Mouse (Mus musculus): ENCODE data around the gene Coro2b. TPM values are rescaled to one million over a fixed set of nuclear protein-coding genes. Genes with fewer than 3 reads are reported as not detected.

The Coro2b gene
- total RNA-seq, 4 experiments from 2014 or later = 12.4 to 20.2 (median 18.2) TPM

DNA sequence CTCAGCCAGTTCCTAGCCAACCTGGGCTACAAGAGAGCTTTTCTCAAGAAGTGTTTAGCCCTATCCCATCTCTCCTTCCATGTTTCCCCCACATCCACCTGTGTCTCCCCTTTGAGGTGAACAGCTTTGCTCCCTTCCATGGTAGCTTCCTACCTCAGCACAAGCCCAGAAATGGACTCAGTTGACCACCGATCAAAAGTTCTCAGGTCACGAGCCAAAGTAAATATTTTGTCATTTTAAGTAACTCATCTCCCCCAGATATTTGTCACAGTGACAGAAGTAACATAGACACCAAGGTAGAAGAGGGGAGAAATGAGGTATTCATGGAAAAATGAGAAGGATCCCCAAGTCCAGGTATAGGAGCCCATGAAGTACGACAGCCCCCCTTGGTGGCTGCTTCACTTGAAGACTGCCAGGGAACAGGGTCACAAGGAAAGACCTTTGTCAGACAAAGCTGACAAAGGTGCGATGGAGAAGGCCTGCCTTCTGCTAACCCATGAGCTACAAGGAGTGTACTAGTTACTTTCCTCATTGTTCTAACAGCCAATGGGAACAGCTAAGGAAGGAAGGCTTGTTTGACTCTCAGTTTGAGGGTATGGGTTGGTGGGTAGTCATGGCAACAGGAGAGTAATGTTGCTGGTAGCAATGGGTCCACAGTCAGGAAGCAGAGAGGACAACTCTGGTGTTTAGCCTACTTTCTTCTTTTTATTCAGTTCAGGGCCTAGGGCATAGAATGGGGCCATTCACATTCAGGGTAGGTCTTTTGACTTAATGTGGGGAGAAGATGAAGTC is 150.9 kb downstream of the Coro2b start:
- no peak for DNase-seq

DNA sequence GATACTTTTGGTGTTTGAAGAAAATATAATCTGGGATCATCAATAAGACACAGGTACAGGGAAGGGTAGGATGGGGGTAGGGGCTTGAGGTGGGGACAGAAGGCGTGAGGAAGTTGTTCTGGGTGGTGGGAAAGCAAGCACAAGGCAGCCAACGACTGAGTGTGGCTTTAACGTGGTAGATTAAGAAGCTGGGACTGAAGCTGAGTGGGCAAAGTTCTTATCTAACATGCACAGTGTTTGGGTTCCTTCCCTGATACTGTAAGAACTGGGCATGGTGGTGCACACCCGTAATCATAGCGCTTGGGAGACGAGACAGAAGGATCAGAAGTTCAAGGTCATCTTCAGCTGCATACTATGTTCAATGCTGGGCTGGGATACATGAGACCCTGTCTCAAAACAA is 151.8 kb downstream of the Coro2b start:
- no peak for DNase-seq

DNA sequence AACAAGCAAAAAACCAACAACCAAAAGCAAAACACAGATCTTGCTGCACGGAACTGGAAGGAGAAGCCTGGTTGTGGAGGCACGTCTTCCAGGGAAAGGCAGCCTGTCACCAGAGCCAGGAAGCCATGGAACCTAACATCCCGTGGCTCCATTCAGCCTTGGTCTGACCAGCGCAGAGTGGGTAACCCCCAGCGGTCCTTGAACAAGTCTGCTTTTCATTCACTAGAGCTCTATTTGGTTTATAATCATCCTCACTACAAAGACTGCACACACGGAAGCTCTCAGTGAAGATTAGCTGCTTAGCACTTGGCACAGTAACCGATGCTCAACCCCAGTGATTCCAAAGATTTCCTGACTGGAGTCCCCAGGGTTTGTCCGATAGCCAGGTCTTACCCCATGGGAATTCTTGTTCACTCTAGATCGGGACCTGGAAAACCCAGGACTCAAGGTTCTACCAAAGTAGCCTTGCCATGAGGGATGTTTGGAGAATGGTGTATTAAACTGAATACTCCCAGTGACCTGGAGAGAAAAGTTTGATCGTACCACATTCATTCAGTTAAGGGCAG is 154.2 kb downstream of the Coro2b start:
- no peak for DNase-seq

DNA sequence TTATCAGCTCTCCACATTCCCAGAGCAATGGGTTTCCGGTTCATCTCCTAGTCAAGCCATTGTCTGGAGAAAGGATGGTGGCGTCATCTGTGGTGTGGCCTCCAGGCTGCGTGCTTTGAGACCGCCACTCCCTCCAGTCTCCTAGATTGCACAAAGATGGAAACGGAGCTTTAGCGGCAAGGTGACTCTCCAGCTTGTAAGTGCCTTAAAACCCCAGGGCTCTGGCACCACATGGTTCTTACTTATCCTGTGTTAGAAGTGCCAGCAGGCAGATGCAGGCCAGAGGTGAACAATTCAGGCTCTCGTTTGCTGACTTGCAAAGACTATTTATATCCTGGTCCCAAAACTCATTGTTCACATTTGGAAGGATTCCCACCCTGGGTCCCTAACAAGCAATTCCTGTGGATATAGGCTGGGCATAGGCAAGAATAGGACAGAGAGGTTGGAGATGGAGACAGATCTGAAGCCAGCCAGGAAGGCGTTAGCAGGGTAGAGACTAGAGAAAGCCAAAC is 155.4 kb downstream of the Coro2b start:
- no peak for DNase-seq

DNA sequence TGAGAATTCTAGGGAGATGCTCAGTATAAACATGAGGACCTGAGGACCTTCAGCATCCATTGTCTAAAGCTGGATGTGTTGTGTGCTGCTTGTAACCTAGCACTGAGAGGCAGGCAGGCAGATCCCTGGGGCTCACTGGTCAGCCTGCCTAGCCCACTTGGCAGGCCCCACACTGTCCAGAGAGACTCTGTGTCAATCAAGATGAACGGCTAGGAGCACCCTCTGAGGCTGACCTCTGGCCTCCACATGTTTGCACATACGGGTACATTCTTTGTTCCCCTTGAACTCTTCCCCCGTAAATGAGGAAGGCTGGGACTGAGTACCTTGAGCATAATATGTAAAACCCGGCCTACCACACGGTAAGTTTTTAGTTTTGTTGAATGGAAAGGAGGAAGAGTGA is 156.5 kb downstream of the Coro2b start:
- DNase-seq = no peak

DNA sequence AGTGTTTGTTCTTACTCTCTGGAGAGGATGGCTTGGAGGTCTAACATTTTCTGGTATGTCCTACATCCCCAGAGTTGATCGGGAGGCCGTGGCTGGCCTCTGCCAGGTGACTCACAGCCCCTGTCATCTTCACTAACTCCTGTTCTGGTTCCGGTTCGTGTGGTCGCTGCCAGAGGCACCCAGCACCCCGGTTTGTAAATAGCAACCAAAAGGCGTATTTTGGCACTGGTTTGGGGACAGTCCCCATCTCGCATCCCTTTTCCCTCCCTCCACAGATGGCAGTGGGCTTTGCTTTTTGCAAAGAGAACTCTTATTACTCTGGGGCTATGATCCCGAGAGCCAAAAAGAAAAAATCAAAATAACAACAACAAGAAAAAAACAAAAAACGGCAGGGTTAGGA is 158.9 kb downstream of the Coro2b start:
- no peak for DNase-seq

DNA sequence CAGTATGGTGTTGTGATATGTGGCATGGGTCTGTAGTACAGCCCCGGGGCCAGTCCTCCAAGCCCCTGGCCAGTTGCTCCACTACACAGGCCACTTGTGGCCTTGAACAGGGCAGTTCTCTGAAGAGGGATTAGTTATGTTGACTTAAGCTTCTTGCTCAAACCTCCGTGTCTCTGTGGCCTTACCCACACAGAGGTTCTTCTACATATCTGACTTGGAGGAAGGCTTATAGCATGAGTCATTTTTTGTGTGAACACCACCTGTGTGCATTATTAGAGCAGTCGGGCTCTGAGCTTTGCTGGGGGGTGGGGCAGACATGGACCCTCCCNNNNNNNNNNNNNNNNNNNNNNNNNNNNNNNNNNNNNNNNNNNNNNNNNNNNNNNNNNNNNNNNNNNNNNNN is 162.6 kb downstream of the Coro2b start:
- DNase-seq = no peak

DNA sequence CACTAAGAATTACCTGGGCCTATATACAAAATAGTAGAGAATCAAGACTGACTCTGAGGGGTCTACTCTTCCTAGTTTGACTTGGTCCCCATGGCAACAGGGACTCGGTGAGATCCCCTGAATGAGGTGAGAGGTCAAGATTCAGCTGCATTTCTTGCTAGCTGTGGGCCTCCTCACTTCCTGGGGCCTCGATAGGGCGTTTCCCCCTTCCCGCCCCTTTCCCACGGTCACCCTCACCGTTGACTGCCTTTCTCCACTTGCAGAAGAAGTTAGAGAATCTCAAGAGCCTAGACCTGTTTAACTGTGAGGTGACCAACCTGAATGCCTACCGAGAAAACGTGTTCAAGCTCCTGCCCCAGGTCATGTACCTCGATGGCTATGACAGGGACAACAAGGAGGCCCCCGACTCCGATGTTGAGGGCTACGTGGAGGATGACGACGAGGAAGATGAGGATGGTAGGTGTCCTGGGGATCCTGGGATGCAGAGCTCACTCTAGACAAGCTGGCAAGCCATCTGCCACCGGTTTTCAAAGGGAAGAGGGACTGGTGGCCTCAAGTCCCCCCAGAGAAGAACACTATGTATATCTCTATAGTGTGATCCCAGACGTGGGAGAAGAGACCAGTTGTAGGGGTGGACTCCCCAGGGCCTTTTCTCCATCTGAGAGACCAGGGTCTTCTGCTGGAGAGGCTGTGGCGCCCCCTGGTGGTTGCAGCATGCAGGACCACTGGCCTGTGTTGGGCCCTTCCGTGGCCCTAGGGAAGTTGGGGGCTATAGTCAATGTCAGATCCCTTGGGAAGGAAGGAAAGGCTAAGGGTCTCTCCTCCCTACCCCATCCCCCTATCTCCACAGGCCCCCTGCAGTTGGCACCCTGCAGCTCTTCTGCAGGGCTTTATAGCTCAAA is 163.4 kb downstream of the Coro2b start:
- DNase-seq = no peak

DNA sequence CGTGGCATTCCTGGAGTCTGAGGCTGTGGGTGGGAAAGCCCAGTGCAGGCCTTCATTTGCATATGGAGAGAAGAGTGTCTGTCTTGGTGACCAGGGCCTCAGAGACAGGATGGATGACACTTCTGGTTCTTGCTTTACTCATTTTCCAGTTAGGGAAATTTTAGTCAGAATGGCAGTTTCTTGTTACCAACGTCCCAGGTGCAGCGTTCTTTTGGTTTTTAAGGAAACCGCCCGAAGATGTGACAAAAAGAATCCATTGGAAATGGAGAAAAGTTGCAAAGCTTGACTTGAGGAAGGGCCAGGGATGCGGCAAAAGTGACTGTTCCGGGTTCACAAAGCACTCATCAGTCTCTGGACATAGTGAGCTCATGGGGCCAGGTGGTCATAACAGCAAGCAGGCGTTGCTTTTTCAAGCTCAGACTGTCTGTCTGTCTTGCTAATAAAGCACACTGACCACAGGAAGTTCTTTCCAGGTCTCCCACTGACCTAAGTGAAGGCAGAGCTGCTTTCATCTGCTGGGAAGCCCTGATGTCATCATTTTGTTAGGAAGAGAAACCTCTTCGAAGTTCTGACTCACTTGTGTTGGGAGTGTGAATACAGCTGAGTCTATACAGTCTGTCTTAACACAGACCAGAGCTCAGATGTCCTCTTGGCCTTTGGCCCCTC is 164.2 kb downstream of the Coro2b start:
- DNase-seq = no peak

DNA sequence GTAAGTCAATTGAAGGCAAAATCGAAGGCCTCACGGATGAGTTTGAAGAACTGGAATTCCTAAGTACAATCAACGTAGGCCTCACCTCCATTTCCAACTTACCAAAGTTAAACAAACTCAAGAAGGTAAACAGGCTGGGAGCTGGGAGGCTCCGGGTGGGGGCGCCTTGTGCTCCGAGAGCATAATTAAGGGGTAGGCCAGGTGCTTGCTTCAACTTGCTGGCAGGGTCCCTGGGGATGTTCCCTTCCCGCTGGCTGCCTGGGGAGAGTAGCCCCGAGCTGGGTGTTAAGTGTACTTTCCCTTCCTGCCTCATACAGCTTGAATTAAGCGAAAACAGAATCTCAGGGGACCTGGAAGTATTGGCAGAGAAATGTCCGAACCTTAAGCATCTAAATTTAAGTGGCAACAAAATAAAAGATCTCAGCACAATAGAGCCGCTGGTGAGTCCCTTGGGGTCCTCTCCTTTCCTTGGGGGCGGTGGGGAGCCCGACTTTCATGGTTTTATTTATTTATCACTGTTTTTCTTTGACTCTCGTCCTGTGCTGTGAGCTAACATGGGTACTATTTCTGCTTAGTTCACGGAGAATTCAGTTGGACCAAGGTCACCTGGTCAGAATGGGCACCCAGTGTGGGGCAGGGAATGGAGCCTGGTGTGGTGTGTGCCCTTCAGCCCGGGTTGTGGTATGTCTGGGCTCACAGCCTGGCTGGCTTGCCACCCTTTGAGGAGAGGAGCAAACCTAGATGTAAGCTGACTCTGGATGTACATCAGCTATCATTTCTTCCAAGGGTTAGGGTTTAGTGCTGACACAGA is 164.9 kb downstream of the Coro2b start:
- no peak for DNase-seq

DNA sequence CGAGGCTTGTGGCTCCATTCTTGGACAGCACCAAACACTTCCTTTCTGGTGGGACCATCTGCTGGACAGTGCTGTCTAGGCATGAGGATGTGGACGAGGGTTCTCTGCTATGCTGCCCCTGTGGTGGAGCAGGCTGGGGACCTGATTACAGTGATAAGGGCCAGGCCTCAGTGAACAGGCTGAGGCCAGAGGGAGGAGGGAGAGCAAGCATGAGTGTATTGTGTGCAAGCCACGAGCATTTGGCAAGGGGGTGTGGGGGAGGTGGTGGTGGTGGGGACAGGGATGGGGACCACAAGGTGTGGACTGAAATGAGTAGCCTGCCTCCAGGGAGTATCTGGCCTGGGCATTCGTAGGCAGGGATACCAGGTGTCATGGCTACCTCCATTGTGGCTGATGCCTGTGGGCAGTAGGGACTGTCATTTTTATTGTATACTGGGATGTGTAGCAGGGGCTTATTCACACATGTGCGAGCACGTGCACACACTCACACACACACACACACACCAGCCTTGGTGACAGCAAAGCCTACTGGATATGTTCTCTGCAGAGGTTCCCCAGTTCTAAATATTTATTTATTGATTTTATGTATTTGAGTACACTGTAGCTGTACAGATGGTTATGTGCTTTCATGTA is 166.1 kb downstream of the Coro2b start:
- no peak for DNase-seq

DNA sequence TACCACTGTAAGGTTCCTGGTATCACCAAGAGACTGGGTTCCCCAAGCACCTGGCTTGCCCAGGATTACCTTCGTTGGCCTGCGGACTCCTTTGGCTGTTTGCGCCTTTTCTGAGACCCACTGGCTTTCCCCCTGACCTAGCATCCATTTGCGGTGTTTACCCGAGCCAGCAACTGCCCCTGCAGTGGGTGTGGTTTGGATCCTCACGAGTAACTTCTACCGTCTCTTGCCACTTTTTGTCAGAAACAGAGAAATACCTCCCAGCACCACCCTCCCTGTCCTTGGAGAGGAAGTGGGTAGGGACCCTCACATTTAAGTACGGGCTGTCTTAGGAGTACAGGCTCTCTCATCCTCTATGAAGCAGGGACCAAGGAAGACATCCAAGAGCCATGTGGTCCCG is 166.7 kb downstream of the Coro2b start:
- DNase-seq = no peak

Other genes starting within 250 kb of the Coro2b start
- 100 to 1,000 TPM; 271 to 383 (median 310) TPM for gene Anp32a, start 195.8 kb downstream of the Coro2b start, total RNA-seq (2022)
- 1 to 10 TPM; 2.1 to 3.3 (median 2.3) TPM for gene Itga11, start 140.8 kb upstream of the Coro2b start, total RNA-seq (2022)